Mouse (Mus musculus) MEL (cell line): ENCODE measurements around the gene Cyp2j7. TPM values are rescaled to one million over a fixed set of nuclear protein-coding genes. Genes with fewer than 3 reads are reported as not detected.
"Not testable (repeated sequence)": the region's sequence is repeated elsewhere in the genome, so short reads cannot be mapped to it uniquely, and the experiment has no call there.

Source experiments
- DNase-seq: peaks from one replicate; pipeline ENCODE4 v3.0.0; 2011; ENCODE audit warnings: low read depth, low spot score
- H3K27ac ChIP-seq: 2 replicates; pipeline ENCODE4 v1.5.1; 2012; ENCODE audit warnings: low read depth, mild to moderate bottlenecking, control low read depth, low read length, moderate library complexity; ENCODE audit not compliant: control insufficient read depth
- H3K27me3 ChIP-seq, 2 experiments: fragments of 150-350 bp in 1 of 2; sonication (generic) in 1 of 2; 2 replicates each; pipeline ENCODE4 v1.6.1; 2012; ENCODE audit warnings: low read length in 2 of 2, mild to moderate bottlenecking in 2 of 2, improper control_type of control experiment in 1 of 2, moderate library complexity in 1 of 2; ENCODE audit not compliant: insufficient read depth in 2 of 2, control insufficient read depth in 1 of 2
- H3K36me3 ChIP-seq, 2 experiments: 2 replicates each; pipeline ENCODE4 v1.6.1; 2012 to 2014; ENCODE audit warnings: low read length in 2 of 2, improper control_type of control experiment in 1 of 2, inconsistent platforms in 1 of 2, mild to moderate bottlenecking in 1 of 2; ENCODE audit not compliant: insufficient read depth in 2 of 2, control insufficient read depth in 1 of 2
- H3K4me1 ChIP-seq, 2 experiments: fragments of 150-350 bp in 1 of 2; sonication (generic) in 1 of 2; 2 replicates each; pipeline ENCODE4 v1.6.1; 2012; ENCODE audit warnings: low read length in 2 of 2, improper control_type of control experiment in 1 of 2, mild to moderate bottlenecking in 1 of 2; ENCODE audit not compliant: insufficient read depth in 2 of 2, control insufficient read depth in 1 of 2
- H3K4me3 ChIP-seq, 2 experiments: fragments of 150-350 bp in 1 of 2; sonication (generic) in 1 of 2; 2 replicates each; pipeline ENCODE4 v1.5.1; 2012; ENCODE audit warnings: low read depth in 2 of 2, low read length in 2 of 2, mild to moderate bottlenecking in 2 of 2, moderate library complexity in 2 of 2, control low read depth in 1 of 2, improper control_type of control experiment in 1 of 2; ENCODE audit not compliant: control insufficient read depth in 1 of 2, insufficient read depth in 1 of 2
- H3K79me2 ChIP-seq: 2 replicates; pipeline ENCODE4 v1.6.1; 2012; ENCODE audit warnings: mild to moderate bottlenecking, low read length, moderate library complexity; ENCODE audit not compliant: control insufficient read depth, poor library complexity, insufficient read depth
- H3K9ac ChIP-seq: 2 replicates; pipeline ENCODE4 v1.6.1; 2012; ENCODE audit warnings: low read depth, mild to moderate bottlenecking, control low read depth, low read length, moderate library complexity; ENCODE audit not compliant: control insufficient read depth, poor library complexity, severe bottlenecking
- H3K9me3 ChIP-seq: fragments of 150-350 bp; sonication (generic); replicated peaks from 2 replicates; pipeline ENCODE4 v1.6.1; 2012; ENCODE audit warnings: mild to moderate bottlenecking, low read length, improper control_type of control experiment, moderate library complexity; ENCODE audit not compliant: insufficient read depth
- BHLHE40 ChIP-seq: IDR thresholded peaks from 2 replicates; pipeline ENCODE4 v1.6.1; 2012; ENCODE audit warnings: low read depth, mild to moderate bottlenecking, inconsistent platforms, low read length, improper control_type of control experiment, borderline replicate concordance
- CTCF ChIP-seq, 3 experiments: IDR thresholded peaks in 2 of 3; conservative IDR thresholded peaks in 1 of 3; 2 replicates each; pipeline ENCODE4 v1.5.1; 2011 to 2012; ENCODE audit warnings: low read length in 3 of 3, low read depth in 2 of 3, mild to moderate bottlenecking in 2 of 3, improper control_type of control experiment in 1 of 3, inconsistent platforms in 1 of 3, mixed read lengths in 1 of 3, moderate library complexity in 1 of 3; ENCODE audit not compliant: control insufficient read depth in 1 of 3, insufficient read depth in 1 of 3, poor library complexity in 1 of 3, severe bottlenecking in 1 of 3
- E2F4 ChIP-seq: IDR thresholded peaks from 2 replicates; pipeline ENCODE4 v1.6.1; 2011; ENCODE audit warnings: low read depth, low read length, improper control_type of control experiment, borderline replicate concordance
- ELF1 ChIP-seq: IDR thresholded peaks from 2 replicates; pipeline ENCODE4 v1.6.1; 2014; ENCODE audit warnings: low read depth, mild to moderate bottlenecking, inconsistent platforms, low read length, improper control_type of control experiment, moderate library complexity
- EP300 ChIP-seq, 2 experiments: IDR thresholded peaks; 2 replicates each; pipeline ENCODE4 v1.6.1; 2011; ENCODE audit warnings: improper control_type of control experiment in 2 of 2, low read length in 2 of 2, low read depth in 1 of 2, mild to moderate bottlenecking in 1 of 2
- ETS1 ChIP-seq: IDR thresholded peaks from 2 replicates; pipeline ENCODE4 v1.6.1; 2012; ENCODE audit warnings: low read depth, mild to moderate bottlenecking, inconsistent platforms, low read length, improper control_type of control experiment, moderate library complexity
- KAT2A ChIP-seq: conservative IDR thresholded peaks from 2 replicates; pipeline ENCODE4 v1.6.1; 2012; ENCODE audit warnings: low read depth, low read length, improper control_type of control experiment, inconsistent platforms
- MAX ChIP-seq: IDR thresholded peaks from 2 replicates; pipeline ENCODE4 v1.6.1; 2011; ENCODE audit warnings: low read length, improper control_type of control experiment
- NELFE ChIP-seq: IDR thresholded peaks from 2 replicates; pipeline ENCODE4 v1.6.1; 2011; ENCODE audit warnings: low read depth, low read length, improper control_type of control experiment
- POLR2A ChIP-seq, 2 experiments: IDR thresholded peaks; 2 replicates each; pipeline ENCODE4 v1.6.1; 2011 to 2012; ENCODE audit warnings: low read length in 2 of 2, mild to moderate bottlenecking in 2 of 2, control low read depth in 1 of 2, improper control_type of control experiment in 1 of 2, low read depth in 1 of 2, moderate library complexity in 1 of 2; ENCODE audit not compliant: control insufficient read depth in 1 of 2, insufficient read depth in 1 of 2, poor library complexity in 1 of 2
- POLR2AphosphoS5 ChIP-seq: IDR thresholded peaks from 2 replicates; pipeline ENCODE4 v1.6.1; 2012; ENCODE audit warnings: low read depth, borderline replicate concordance, mild to moderate bottlenecking, inconsistent platforms, low read length, moderate library complexity, mixed read lengths
- RAD21 ChIP-seq: IDR thresholded peaks from 2 replicates; pipeline ENCODE4 v1.6.1; 2011; ENCODE audit warnings: mild to moderate bottlenecking, low read depth, low read length, improper control_type of control experiment
- RCOR1 ChIP-seq: IDR thresholded peaks from 2 replicates; pipeline ENCODE4 v1.6.1; 2012; ENCODE audit warnings: low read depth, mild to moderate bottlenecking, inconsistent platforms, low read length, improper control_type of control experiment
- SIN3A ChIP-seq: IDR thresholded peaks from 2 replicates; pipeline ENCODE4 v1.6.1; 2012; ENCODE audit warnings: low read length, improper control_type of control experiment, inconsistent platforms
- SMC3 ChIP-seq: IDR thresholded peaks from 2 replicates; pipeline ENCODE4 v1.6.1; 2011; ENCODE audit warnings: low read depth, low read length, improper control_type of control experiment
- TAL1 ChIP-seq: IDR thresholded peaks from 2 replicates; pipeline ENCODE4 v1.6.1; 2012; ENCODE audit warnings: mild to moderate bottlenecking, inconsistent platforms, low read length, moderate library complexity, mixed read lengths
- TCF12 ChIP-seq: IDR thresholded peaks from 2 replicates; pipeline ENCODE4 v1.6.1; 2014; ENCODE audit warnings: low read depth, mild to moderate bottlenecking, inconsistent platforms, low read length, improper control_type of control experiment, moderate library complexity
- USF1 ChIP-seq: IDR thresholded peaks from 2 replicates; pipeline ENCODE4 v1.6.1; 2014; ENCODE audit warnings: low read depth, mild to moderate bottlenecking, inconsistent platforms, low read length, improper control_type of control experiment, moderate library complexity
- ZMIZ1 ChIP-seq: IDR thresholded peaks from 2 replicates; pipeline ENCODE4 v1.6.1; 2012; ENCODE audit warnings: low read depth, mild to moderate bottlenecking, inconsistent platforms, low read length, improper control_type of control experiment, moderate library complexity
- polyA plus RNA-seq, 2 experiments: library from polyadenylated mRNA; stranded (reverse) in 1 of 2; unstranded in 1 of 2; fragments of >175 nt in 1 of 2; fragments of >200 nt in 1 of 2; gene quantifications; 2 replicates each; pipeline versions ENCODE4 v1.2.1 to v1.2.4; 2012; ENCODE audit warnings: low replicate concordance in 2 of 2, low read depth in 1 of 2; ENCODE audit not compliant: insufficient read length in 2 of 2, insufficient read depth in 1 of 2, missing spikeins in 1 of 2
- total RNA-seq: library from RNA; depleted of rRNA; stranded (reverse); fragments of 300-350 nt; gene quantifications from 2 replicates; pipeline ENCODE4 v1.2.3, GENCODE M21; 2012

Gene Cyp2j7
- total and polyA plus RNA-seq, 3 experiments = not detected

DNA sequence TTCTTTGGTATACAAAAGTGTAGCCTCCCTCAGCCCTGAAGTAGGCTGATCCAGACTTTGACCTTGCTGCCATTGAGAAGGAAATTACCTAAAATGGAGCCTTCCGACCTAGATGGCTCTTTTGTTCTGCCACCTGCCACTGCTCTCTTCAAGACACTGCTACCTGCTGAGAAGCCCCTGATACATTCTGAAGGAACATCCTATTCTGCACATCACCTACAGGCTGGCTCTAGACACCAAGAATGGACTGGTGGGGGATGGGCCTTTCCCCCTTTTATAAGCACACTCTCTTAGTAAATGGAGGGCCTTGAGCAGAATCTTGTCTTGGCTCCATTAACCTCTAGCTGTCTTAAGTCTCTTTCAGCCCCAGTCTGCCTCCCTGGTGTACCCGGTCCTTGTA lies 51.7 kb downstream of the Cyp2j7 start:
- H3K4me3 ChIP-seq, H3K27ac ChIP-seq, H3K36me3 ChIP-seq, H3K9ac ChIP-seq, H3K4me1 ChIP-seq, H3K9me3 ChIP-seq, DNase-seq, H3K27me3 ChIP-seq, H3K79me2 ChIP-seq: not testable (repeated sequence)

DNA sequence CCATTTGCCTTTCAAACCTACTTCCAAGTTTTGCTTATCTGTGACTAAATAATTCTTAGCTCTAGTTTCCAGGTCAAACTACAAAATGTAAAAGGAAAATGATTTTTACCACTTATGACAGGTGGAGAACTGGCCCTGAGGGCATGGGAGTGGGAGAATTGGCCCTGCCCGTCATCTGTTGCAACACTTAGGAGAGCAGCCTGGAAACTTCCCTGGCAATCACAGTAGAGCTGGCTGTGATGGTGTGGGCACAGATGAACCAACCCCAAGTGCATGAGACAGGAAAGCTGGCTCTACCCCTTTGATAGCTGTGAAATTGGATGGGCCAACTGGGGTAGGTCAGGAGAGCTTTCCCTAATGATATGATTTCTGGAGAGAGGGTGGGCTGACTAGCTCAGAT lies 73.6 kb downstream of the Cyp2j7 start:
- Histone ChIP-seq H3K4me1 (no peaks in the 10 kb centered on the region), H3K27me3 (no peaks in the 10 kb centered on the region), H3K79me2 (no peaks in the 10 kb centered on the region), H3K4me3 (no peak overlapping the region), H3K36me3 (no peaks in the 10 kb centered on the region), H3K9ac (no peak overlapping the region), H3K9me3 (no peaks in the 10 kb centered on the region), H3K27ac (no peak overlapping the region)
- TF ChIP-seq BHLHE40 = no peak
- no peak for TF ChIP-seq USF1
- no peak for TF ChIP-seq NELFE
- no peak for TF ChIP-seq TAL1
- TF ChIP-seq SMC3 = no peak
- no peak for TF ChIP-seq RCOR1
- TF ChIP-seq SIN3A = no peak
- no peak for TF ChIP-seq MAX
- TF ChIP-seq ZMIZ1 = no peak
- no peak for TF ChIP-seq RAD21
- no peak for TF ChIP-seq EP300 (IDR thresholded peaks at IDR 0.05; ENCODE audit: low read depth in 1 of 2, low read length in 2 of 2)
- no peak for TF ChIP-seq KAT2A
- no peak for TF ChIP-seq E2F4
- no peak for TF ChIP-seq TCF12
- TF ChIP-seq POLR2AphosphoS5 = no peak
- TF ChIP-seq ETS1 = no peak
- no peak for TF ChIP-seq CTCF (IDR thresholded peaks at IDR 0.05 in 2 of 3, conservative IDR thresholded peaks at IDR 0.05 in 1 of 3; ENCODE audit: control insufficient read depth in 1 of 3, insufficient read depth in 1 of 3, low read depth in 2 of 3, low read length in 3 of 3, poor library complexity in 1 of 3, severe bottlenecking in 1 of 3)
- no peak for TF ChIP-seq ELF1
- TF ChIP-seq POLR2A (IDR thresholded peaks at IDR 0.05; ENCODE audit: control insufficient read depth in 1 of 2, insufficient read depth in 1 of 2, low read depth in 1 of 2, low read length in 2 of 2, poor library complexity in 1 of 2) = no peak
- no peak for DNase-seq
